Mouse (Mus musculus): ENCODE results near the gene Pcbp2. TPM values are rescaled to one million over a fixed set of nuclear protein-coding genes. Genes with fewer than 3 reads are reported as not detected.

Pcbp2 gene
- 210 and 264 TPM in 2 replicates for polyA plus RNA-seq (2011; ENCODE audit: insufficient read depth, insufficient read length, low replicate concordance, missing spikeins)

- TF ChIP-seq CTCF (IDR thresholded peaks at IDR 0.05; ENCODE audit: control insufficient read depth, insufficient read depth, low read length) (peak; percentile 83), POLR2A (IDR thresholded peaks at IDR 0.05; ENCODE audit: borderline replicate concordance, control insufficient read depth, low read depth, low read length) (peak; percentile 52; the same call in 1 of the 2 replicates)
- under 1% methylated on average over 34 of the region's 40 CpGs for WGBS
- H3K4me1 ChIP-seq (ENCODE audit: control insufficient read depth, insufficient read depth, low read length), result no peaks in the 10 kb centered on the region
- peak within 1 kb of the TSS; percentile 98 for H3K4me3 ChIP-seq (replicated peaks; ENCODE audit: control insufficient read depth, low read depth, low read length)
- H3K27ac ChIP-seq (ENCODE audit: control insufficient read depth, insufficient read depth, low read depth, low read length, poor library complexity), result peak within 1 kb of the TSS; percentile 87
Observed at GRCm38 (mm10) chr15:102470183-102470604, at the start of gene Pcbp2. Gene Pcbp2, plus strand, starts transcription at chr15:102470539.

- WGBS, result 23% methylated on average over 1 of the region's 1 CpGs
- Histone ChIP-seq H3K27ac (ENCODE audit: control insufficient read depth, insufficient read depth, low read depth, low read length, poor library complexity) (no peak overlapping the region), H3K4me1 (ENCODE audit: control insufficient read depth, insufficient read depth, low read length) (no peaks in the 10 kb centered on the region; the same call in 1 of the 2 replicates), H3K4me3 (replicated peaks; ENCODE audit: control insufficient read depth, low read depth, low read length) (no peak overlapping the region)
- TF ChIP-seq POLR2A (IDR thresholded peaks at IDR 0.05; ENCODE audit: borderline replicate concordance, control insufficient read depth, low read depth, low read length) (no peak), CTCF (IDR thresholded peaks at IDR 0.05; ENCODE audit: control insufficient read depth, insufficient read depth, low read length) (no peak)
Observed at GRCm38 (mm10) chr15:102420986-102421385, 49.4 kb upstream of the Pcbp2 start.

- no peak for TF ChIP-seq POLR2A (IDR thresholded peaks at IDR 0.05; ENCODE audit: borderline replicate concordance, control insufficient read depth, low read depth, low read length)
- TF ChIP-seq CTCF (IDR thresholded peaks at IDR 0.05; ENCODE audit: control insufficient read depth, insufficient read depth, low read length), result no peak
- H3K4me3 ChIP-seq (replicated peaks; ENCODE audit: control insufficient read depth, low read depth, low read length), result no peak overlapping the region
- 46% methylated on average over 3 of the region's 3 CpGs for WGBS
- H3K27ac ChIP-seq (ENCODE audit: control insufficient read depth, insufficient read depth, low read depth, low read length, poor library complexity), result no peak overlapping the region
- no peaks in the 10 kb centered on the region; the same call in 1 of the 2 replicates for H3K4me1 ChIP-seq (ENCODE audit: control insufficient read depth, insufficient read depth, low read length)
Observed at GRCm38 (mm10) chr15:102421437-102421836, 48.9 kb upstream of the Pcbp2 start.

- TF ChIP-seq CTCF (IDR thresholded peaks at IDR 0.05; ENCODE audit: control insufficient read depth, insufficient read depth, low read length) (no peak), POLR2A (IDR thresholded peaks at IDR 0.05; ENCODE audit: borderline replicate concordance, control insufficient read depth, low read depth, low read length) (no peak)
- H3K27ac ChIP-seq (ENCODE audit: control insufficient read depth, insufficient read depth, low read depth, low read length, poor library complexity), result no peak overlapping the region
- no peak overlapping the region for H3K4me3 ChIP-seq (replicated peaks; ENCODE audit: control insufficient read depth, low read depth, low read length)
- WGBS, result 67% methylated on average over 2 of the region's 2 CpGs
- H3K4me1 ChIP-seq (ENCODE audit: control insufficient read depth, insufficient read depth, low read length), result no peaks in the 10 kb centered on the region; the same call in 1 of the 2 replicates
Observed at GRCm38 (mm10) chr15:102423602-102424240, 46.6 kb upstream of the Pcbp2 start.

- TF ChIP-seq CTCF (IDR thresholded peaks at IDR 0.05; ENCODE audit: control insufficient read depth, insufficient read depth, low read length) (no peak), POLR2A (IDR thresholded peaks at IDR 0.05; ENCODE audit: borderline replicate concordance, control insufficient read depth, low read depth, low read length) (no peak)
- WGBS, result 77% methylated on average over 2 of the region's 2 CpGs
- H3K27ac ChIP-seq (ENCODE audit: control insufficient read depth, insufficient read depth, low read depth, low read length, poor library complexity), result no peak overlapping the region
- H3K4me3 ChIP-seq (replicated peaks; ENCODE audit: control insufficient read depth, low read depth, low read length), result no peak overlapping the region
- no peaks in the 10 kb centered on the region; the same call in 1 of the 2 replicates for H3K4me1 ChIP-seq (ENCODE audit: control insufficient read depth, insufficient read depth, low read length)
Observed at GRCm38 (mm10) chr15:102424657-102425056, 45.7 kb upstream of the Pcbp2 start.

GRCm38 (mm10) chr15:102426963-102427362 is 43.4 kb upstream of the Pcbp2 start:
- TF ChIP-seq POLR2A (IDR thresholded peaks at IDR 0.05; ENCODE audit: borderline replicate concordance, control insufficient read depth, low read depth, low read length) (no peak), CTCF (IDR thresholded peaks at IDR 0.05; ENCODE audit: control insufficient read depth, insufficient read depth, low read length) (no peak)
- Histone ChIP-seq H3K4me1 (ENCODE audit: control insufficient read depth, insufficient read depth, low read length) (no peaks in the 10 kb centered on the region; the same call in 1 of the 2 replicates), H3K4me3 (replicated peaks; ENCODE audit: control insufficient read depth, low read depth, low read length) (no peak overlapping the region), H3K27ac (ENCODE audit: control insufficient read depth, insufficient read depth, low read depth, low read length, poor library complexity) (no peak overlapping the region)
- 93% methylated on average over 1 of the region's 1 CpGs for WGBS

GRCm38 (mm10) chr15:102432046-102432445 is 38.3 kb upstream of the Pcbp2 start:
- Histone ChIP-seq H3K4me1 (ENCODE audit: control insufficient read depth, insufficient read depth, low read length) (no peaks in the 10 kb centered on the region), H3K27ac (ENCODE audit: control insufficient read depth, insufficient read depth, low read depth, low read length, poor library complexity) (no peak overlapping the region), H3K4me3 (replicated peaks; ENCODE audit: control insufficient read depth, low read depth, low read length) (no peak overlapping the region)
- TF ChIP-seq POLR2A (IDR thresholded peaks at IDR 0.05; ENCODE audit: borderline replicate concordance, control insufficient read depth, low read depth, low read length) (no peak), CTCF (IDR thresholded peaks at IDR 0.05; ENCODE audit: control insufficient read depth, insufficient read depth, low read length) (no peak)
- 30% methylated on average over 1 of the region's 1 CpGs for WGBS

GRCm38 (mm10) chr15:102433173-102433572 is 37.2 kb upstream of the Pcbp2 start:
- H3K27ac ChIP-seq (ENCODE audit: control insufficient read depth, insufficient read depth, low read depth, low read length, poor library complexity), result no peak overlapping the region
- H3K4me1 ChIP-seq (ENCODE audit: control insufficient read depth, insufficient read depth, low read length), result no peaks in the 10 kb centered on the region
- 84% methylated on average over 4 of the region's 4 CpGs for WGBS
- no peak for TF ChIP-seq POLR2A (IDR thresholded peaks at IDR 0.05; ENCODE audit: borderline replicate concordance, control insufficient read depth, low read depth, low read length)
- TF ChIP-seq CTCF (IDR thresholded peaks at IDR 0.05; ENCODE audit: control insufficient read depth, insufficient read depth, low read length), result no peak
- no peak overlapping the region for H3K4me3 ChIP-seq (replicated peaks; ENCODE audit: control insufficient read depth, low read depth, low read length)
